Mouse (Mus musculus): Measurements from ENCODE around the gene Celf2.

GRCm38 (mm10) chr2:6983902-6984301 lies 525.5 kb downstream of the Celf2 start:
- TF ChIP-seq POLR2A (IDR thresholded peaks at IDR 0.05; ENCODE audit: control insufficient read depth, low read depth, low read length) = no peak
- TF ChIP-seq CTCF (IDR thresholded peaks at IDR 0.05; ENCODE audit: control insufficient read depth, insufficient read depth, insufficient replicate concordance, low read depth, low read length) = no peak
